Mouse (Mus musculus): ENCODE data around the gene Dnajb12. TPM values are rescaled to one million over a fixed set of nuclear protein-coding genes. Genes with fewer than 3 reads are reported as not detected.
A peak's percentile ranks its signal among the peaks of the same experiment; 100 is the strongest.

Gene Dnajb12
- total and polyA plus RNA-seq, 3 experiments: 13.9 to 35.9 (median 21.5) TPM

- TF ChIP-seq JUN (IDR thresholded peaks at IDR 0.05; ENCODE audit: insufficient read depth, low read depth, low read length): no peak
- no peak for TF ChIP-seq CHD1 (IDR thresholded peaks at IDR 0.05; ENCODE audit: low read depth, low read length)
- TF ChIP-seq EP300 (IDR thresholded peaks at IDR 0.05; ENCODE audit: low read length): 0 out of 2 replicates have a peak, but pooled peaks have one; percentile 45
- no peak for TF ChIP-seq MYC (IDR thresholded peaks at IDR 0.05; ENCODE audit: low read depth, low read length)
- TF ChIP-seq ZNF384 (IDR thresholded peaks at IDR 0.05; ENCODE audit: low read depth, low read length): no peak
- TF ChIP-seq HCFC1 (IDR thresholded peaks at IDR 0.05; ENCODE audit: low read depth, low read length): no peak
- 0 out of 2 replicates have a peak, but pooled peaks have one; percentile 21 for TF ChIP-seq MAX (IDR thresholded peaks at IDR 0.05; ENCODE audit: low read length)
- no peak for TF ChIP-seq UBTF (IDR thresholded peaks at IDR 0.05; ENCODE audit: low read depth, low read length)
- peak; percentile 43; the same call in 1 of the 2 replicates for TF ChIP-seq CHD2 (IDR thresholded peaks at IDR 0.05; ENCODE audit: low read length)
- TF ChIP-seq USF2 (conservative IDR thresholded peaks at IDR 0.05; ENCODE audit: low read depth, low read length): no peak
- TF ChIP-seq RAD21 (IDR thresholded peaks at IDR 0.05; ENCODE audit: low read depth, low read length): no peak
- no peak for TF ChIP-seq GABPA (IDR thresholded peaks at IDR 0.05; ENCODE audit: insufficient replicate concordance, low read depth, low read length)
- no peak for TF ChIP-seq CTCF (conservative IDR thresholded peaks at IDR 0.05 in 1 of 2, IDR thresholded peaks at IDR 0.05 in 1 of 2; ENCODE audit: low read depth in 2 of 2, low read length in 2 of 2)
- TF ChIP-seq E2F4 (IDR thresholded peaks at IDR 0.05; ENCODE audit: insufficient replicate concordance, low read depth, low read length): no peak
- no peak; the same call in 1 of the 2 replicates for TF ChIP-seq NELFE (IDR thresholded peaks at IDR 0.05; ENCODE audit: low read depth, low read length)
- TF ChIP-seq TCF12 (IDR thresholded peaks at IDR 0.05; ENCODE audit: low read depth, low read length): peak; percentile 66
- peak; percentile 81 for TF ChIP-seq IRF4 (IDR thresholded peaks at IDR 0.05; ENCODE audit: low read depth, low read length)
- TF ChIP-seq ELF1 (IDR thresholded peaks at IDR 0.05; ENCODE audit: low read depth, low read length): no peak; the same call in 1 of the 2 replicates
- no peak for TF ChIP-seq ZKSCAN1 (IDR thresholded peaks at IDR 0.05; ENCODE audit: borderline replicate concordance, low read depth, low read length)
- peak; percentile 72 for TF ChIP-seq ETS1 (conservative IDR thresholded peaks at IDR 0.05; ENCODE audit: low read depth, low read length)
- TF ChIP-seq POLR2A (IDR thresholded peaks at IDR 0.05; ENCODE audit: low read depth, low read length): no peak
Observed at GRCm38 (mm10) chr10:59896911-59897331, 17.6 kb downstream of the Dnajb12 start (continued).

GRCm38 (mm10) chr10:59897511-59897910 lies 18.2 kb downstream of the Dnajb12 start:
- Histone ChIP-seq H3K4me3 (replicated peaks in 1 of 3; ENCODE audit: low read depth in 2 of 3, low read length in 2 of 3, poor library complexity in 1 of 3) (no peak overlapping the region), H3K79me2 (replicated peaks; ENCODE audit: control insufficient read depth, extremely low read depth, insufficient read depth, poor library complexity, severe bottlenecking) (no peaks in the 10 kb centered on the region), H3K27ac (ENCODE audit: insufficient read depth, low read depth) (peak overlapping the region; percentile 82), H3K36me3 (replicated peaks in 1 of 2; ENCODE audit: control insufficient read depth in 1 of 2, insufficient read depth in 1 of 2, low read length in 1 of 2) (peaks cover 53 to 58% of the 10 kb centered on the region in 2 experiments), H3K27me3 (replicated peaks) (no peaks in the 10 kb centered on the region), H3K9me3 (replicated peaks; ENCODE audit: low read length) (no peaks in the 10 kb centered on the region), H3K9ac (ENCODE audit: insufficient read depth, low read depth) (no peak overlapping the region), H3K4me1 (ENCODE audit: control insufficient read depth in 1 of 2, insufficient read depth in 2 of 2) (peaks cover 63 to 81% of the 10 kb centered on the region in 2 experiments), H3K4me2 (ENCODE audit: insufficient read depth, low read depth, poor library complexity, severe bottlenecking) (peak overlapping the region; percentile 11; the same call in 1 of the 2 replicates)
- in situ Hi-C loops (cut with MboI; ENCODE audit: low pct_ligation_motif_present, low pct_unique_long_range_greater_than_20kb, low sequenced_read_pairs): loop anchor here (5.0 to 10.0 kb wide), 4 partner anchors 55 to 337 kb away; partner anchors contain the start of gene Ddit4
- peak; percentile 90 for DNase-seq (ENCODE audit: extremely low read depth)
- TF ChIP-seq CHD2 (IDR thresholded peaks at IDR 0.05; ENCODE audit: low read length) (peak; percentile 72), MXI1 (IDR thresholded peaks at IDR 0.05; ENCODE audit: low read depth, low read length) (peak; percentile 74), IRF4 (IDR thresholded peaks at IDR 0.05; ENCODE audit: low read depth, low read length) (0 out of 2 replicates have a peak, but pooled peaks have one; percentile 8), E2F4 (IDR thresholded peaks at IDR 0.05; ENCODE audit: insufficient replicate concordance, low read depth, low read length) (no peak)
- dilution Hi-C loops (cut with MboI; ENCODE audit: extremely low pct_ligation_motif_present, extremely low pct_unique_long_range_greater_than_20kb, low sequenced_read_pairs): no loop called here
